Mouse (Mus musculus): ENCODE measurements around the gene Smarcd2.
A peak's percentile ranks its signal among the peaks of the same experiment; 100 is the strongest.

DNA sequence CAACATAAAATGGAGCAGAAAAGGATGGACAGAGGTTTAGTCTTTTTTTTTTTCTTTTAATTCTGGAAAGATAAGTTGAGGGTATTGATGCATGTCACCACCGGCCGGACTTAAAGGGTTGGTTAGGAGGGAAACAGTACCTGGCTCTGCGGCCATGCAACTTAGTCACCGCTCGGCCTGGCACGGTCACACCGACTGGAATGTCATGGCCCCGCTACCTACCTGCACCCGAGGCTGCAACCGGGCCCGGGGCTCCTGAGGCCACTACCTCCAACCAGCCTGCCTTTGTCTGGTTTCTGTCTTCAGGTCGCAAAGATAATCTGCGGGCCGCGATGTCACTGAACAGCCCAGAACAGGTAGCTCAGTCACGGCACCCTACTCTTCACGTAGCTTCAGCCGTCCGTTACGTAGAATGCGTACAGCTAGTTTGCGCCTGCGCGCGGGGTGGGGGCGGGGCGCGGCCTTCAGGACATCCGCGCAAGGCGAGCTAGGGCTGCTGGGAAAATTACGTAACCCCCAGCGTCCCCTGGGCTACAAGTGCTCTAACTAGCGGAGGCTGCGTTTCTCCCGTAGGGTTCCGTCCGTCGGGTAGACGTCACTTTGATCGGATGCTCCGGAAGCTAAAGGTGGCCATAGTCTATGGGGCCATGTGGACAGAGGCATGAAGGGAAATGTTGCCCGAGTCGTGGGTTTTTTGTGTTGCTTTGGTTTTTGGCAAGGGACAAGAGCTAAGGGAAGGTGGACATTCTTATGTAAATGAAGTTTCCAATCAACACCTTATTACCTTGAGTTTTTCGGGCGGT, 56.6 kb downstream of the Smarcd2 start, which contains the start of gene Ccdc47:
- TF ChIP-seq TCF3 (IDR thresholded peaks at IDR 0.05; ENCODE audit: insufficient read length, low read depth) (no peak), SRF (IDR thresholded peaks at IDR 0.05; ENCODE audit: control insufficient read depth, insufficient read length, low read depth) (no peak), POLR2A (IDR thresholded peaks at IDR 0.05; ENCODE audit: insufficient read length, low read depth) (peak; percentile 79), MYOG (IDR thresholded peaks at IDR 0.05; ENCODE audit: control insufficient read depth in 1 of 3, insufficient read depth in 1 of 3, insufficient read length in 2 of 3, low read depth in 2 of 3) (peak in 1 of 3 experiments; percentile 11), TCF12 (IDR thresholded peaks at IDR 0.05; ENCODE audit: insufficient read depth, poor library complexity, severe bottlenecking) (no peak), REST (IDR thresholded peaks at IDR 0.05; ENCODE audit: insufficient read depth, insufficient read length) (no peak), MYOD1 (IDR thresholded peaks at IDR 0.05; ENCODE audit: control insufficient read depth in 1 of 3, insufficient read length in 2 of 3, low read depth in 2 of 3) (peak in 1 of 3 experiments; percentile 40), USF1 (IDR thresholded peaks at IDR 0.05; ENCODE audit: low read depth) (peak; percentile 44), POLR2AphosphoS2 (IDR thresholded peaks at IDR 0.05; ENCODE audit: insufficient read length, low read depth) (peak; percentile 93), MAX (IDR thresholded peaks at IDR 0.05; ENCODE audit: low read depth) (peak; percentile 78), E2F4 (IDR thresholded peaks at IDR 0.05; ENCODE audit: insufficient read depth) (no peak)
